Mouse (Mus musculus): ENCODE results near the gene Tcte2.

Gene Tcte2

GRCm38 (mm10) chr17:13716336-13716735 is 45.3 kb downstream of the Tcte2 start:
- no peak for DNase-seq

- DNase-seq: no peak
These were observed 46.1 kb downstream of the Tcte2 start for GRCm38 (mm10) chr17:13715511-13715910.

- no peak for DNase-seq
These were observed 47.0 kb downstream of the Tcte2 start for GRCm38 (mm10) chr17:13714654-13715053.

GRCm38 (mm10) chr17:13714128-13714527 is 47.5 kb downstream of the Tcte2 start:
- DNase-seq: no peak

GRCm38 (mm10) chr17:13712518-13712917 is 49.1 kb downstream of the Tcte2 start:
- DNase-seq: no peak

GRCm38 (mm10) chr17:13712116-13712515 is 49.5 kb downstream of the Tcte2 start:
- no peak for DNase-seq

- peak; percentile 55 to 67 for DNase-seq
These were observed 50.5 kb downstream of the Tcte2 start for GRCm38 (mm10) chr17:13711173-13711572.

GRCm38 (mm10) chr17:13705481-13705921 is 56.1 kb downstream of the Tcte2 start:
- no peak for DNase-seq

- peak; percentile 47 to 66 for DNase-seq
These were observed 57.9 kb downstream of the Tcte2 start for GRCm38 (mm10) chr17:13703611-13704320.

- DNase-seq: no peak
These were observed 61.3 kb downstream of the Tcte2 start for GRCm38 (mm10) chr17:13700131-13701016.

GRCm38 (mm10) chr17:13699716-13700115 is 61.9 kb downstream of the Tcte2 start:
- no peak for DNase-seq

GRCm38 (mm10) chr17:13698194-13698593 is 63.4 kb downstream of the Tcte2 start:
- no peak for DNase-seq

- DNase-seq: no peak
These were observed 64.0 kb downstream of the Tcte2 start for GRCm38 (mm10) chr17:13697646-13698045.

GRCm38 (mm10) chr17:13695881-13696280 is 65.7 kb downstream of the Tcte2 start:
- no peak for DNase-seq

- DNase-seq: no peak
These were observed 66.4 kb downstream of the Tcte2 start for GRCm38 (mm10) chr17:13695211-13695610.

GRCm38 (mm10) chr17:13694181-13694580 is 67.4 kb downstream of the Tcte2 start:
- no peak for DNase-seq

- peak in 1 of 2 experiments; percentile 42 for DNase-seq
These were observed 74.0 kb downstream of the Tcte2 start for GRCm38 (mm10) chr17:13687656-13688055.

GRCm38 (mm10) chr17:13687086-13687485 is 74.5 kb downstream of the Tcte2 start:
- DNase-seq: no peak

- DNase-seq: no peak
These were observed 76.0 kb downstream of the Tcte2 start for GRCm38 (mm10) chr17:13685621-13686020.

GRCm38 (mm10) chr17:13684256-13684655 is 77.4 kb downstream of the Tcte2 start:
- no peak for DNase-seq

GRCm38 (mm10) chr17:13683411-13684174 is 78.0 kb downstream of the Tcte2 start:
- DNase-seq: no peak

- DNase-seq: no peak
These were observed 78.6 kb downstream of the Tcte2 start for GRCm38 (mm10) chr17:13683027-13683410.

GRCm38 (mm10) chr17:13682378-13683026 is 79.1 kb downstream of the Tcte2 start:
- DNase-seq: no peak
